Mouse (Mus musculus): ENCODE data around the gene Qrfp.

The Qrfp gene

DNA sequence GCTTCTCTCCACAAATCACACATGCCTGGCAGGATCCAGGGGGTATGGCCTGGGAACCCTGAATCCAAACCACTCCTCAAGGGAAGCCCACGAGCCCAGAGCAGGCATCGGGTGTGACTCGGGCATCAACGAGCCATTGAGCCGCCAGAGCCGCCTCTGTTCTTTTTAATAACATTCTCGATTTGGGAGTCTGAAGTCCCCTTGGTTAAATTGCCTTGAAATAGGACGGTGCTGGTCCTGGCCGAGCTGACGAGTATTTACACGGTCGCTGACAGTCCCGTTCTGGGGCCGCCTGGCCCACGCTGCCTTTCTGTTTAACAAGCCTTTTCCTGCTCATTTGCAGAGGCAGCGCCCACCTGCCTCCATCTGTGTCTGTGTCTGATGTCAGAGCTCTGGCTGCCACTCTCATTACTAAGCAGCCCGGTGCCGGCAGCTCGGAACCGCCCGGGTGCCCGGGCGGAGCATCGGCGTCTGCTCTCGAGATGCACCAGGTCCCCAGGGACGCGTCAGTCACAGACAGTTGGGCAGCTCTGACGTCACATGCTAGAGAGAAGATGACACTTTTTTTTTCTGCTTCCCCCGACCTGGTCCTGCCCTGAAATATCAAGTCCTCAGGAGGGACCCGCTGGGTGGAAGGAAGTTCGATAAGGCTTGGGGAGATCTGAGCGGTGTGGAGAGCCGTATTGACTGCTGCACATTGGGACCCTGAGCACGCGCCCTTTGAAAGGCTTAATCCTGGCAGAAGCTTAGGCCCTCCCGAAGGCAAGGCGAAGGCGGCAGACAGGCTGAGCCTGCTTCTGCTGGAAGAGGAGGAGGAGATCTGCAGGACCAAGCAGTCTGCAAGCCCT is 12.4 kb upstream of the Qrfp start:
- DNase-seq (ENCODE audit: extremely low read depth, insufficient read length, low spot score): peak; percentile 64

DNA sequence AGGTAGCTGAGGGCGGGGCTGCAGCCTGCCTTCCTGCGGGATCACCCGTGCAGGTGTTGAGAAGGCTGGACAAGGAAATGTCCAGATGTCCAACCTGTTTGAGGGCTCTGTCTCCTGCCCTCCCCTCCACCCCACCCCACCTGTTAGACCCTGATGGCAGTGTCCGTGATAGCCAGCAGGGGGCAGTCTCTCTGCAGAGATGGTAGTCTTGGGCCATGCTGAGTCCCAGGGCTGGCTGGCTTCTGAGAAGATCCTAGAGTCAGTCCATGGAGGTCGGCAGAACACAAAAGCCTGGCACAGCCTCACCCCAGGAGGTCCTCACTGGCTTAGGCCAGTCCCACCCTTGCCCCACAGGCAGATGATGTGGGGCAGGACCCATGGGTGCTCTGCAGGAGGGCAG is 5.0 kb upstream of the Qrfp start:
- DNase-seq (ENCODE audit: extremely low read depth, insufficient read length, low spot score): peak; percentile 50

GRCm38 (mm10) chr2:31814699-31815098 is 4.3 kb upstream of the Qrfp start:
- no peak for DNase-seq (ENCODE audit: extremely low read depth, insufficient read length, low spot score)

DNA sequence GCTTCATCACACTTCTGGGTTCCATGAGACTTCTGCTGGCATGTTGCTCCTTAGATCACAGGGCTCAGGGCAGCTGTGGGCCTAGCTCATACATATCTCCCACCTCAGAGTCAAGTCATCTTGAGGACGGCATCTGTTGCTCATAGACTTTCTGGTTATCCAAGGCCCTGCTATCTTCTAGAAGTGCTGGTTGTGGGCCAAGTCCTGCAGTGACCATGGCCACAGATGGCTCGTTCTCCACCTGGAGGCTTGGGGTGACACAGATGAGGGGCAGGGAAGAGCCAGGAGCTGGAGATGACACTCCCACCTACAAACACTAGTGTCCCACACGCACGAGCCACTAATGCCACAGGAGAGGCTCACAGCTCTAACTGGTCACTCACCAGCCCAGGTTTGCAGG is 3.3 kb upstream of the Qrfp start:
- DNase-seq (ENCODE audit: extremely low read depth, insufficient read length, low spot score): no peak

- DNase-seq (ENCODE audit: extremely low read depth, insufficient read length, low spot score): peak; percentile 84
Measured at GRCm38 (mm10) chr2:31811086-31811958, 942 bp upstream of the Qrfp start.

DNA sequence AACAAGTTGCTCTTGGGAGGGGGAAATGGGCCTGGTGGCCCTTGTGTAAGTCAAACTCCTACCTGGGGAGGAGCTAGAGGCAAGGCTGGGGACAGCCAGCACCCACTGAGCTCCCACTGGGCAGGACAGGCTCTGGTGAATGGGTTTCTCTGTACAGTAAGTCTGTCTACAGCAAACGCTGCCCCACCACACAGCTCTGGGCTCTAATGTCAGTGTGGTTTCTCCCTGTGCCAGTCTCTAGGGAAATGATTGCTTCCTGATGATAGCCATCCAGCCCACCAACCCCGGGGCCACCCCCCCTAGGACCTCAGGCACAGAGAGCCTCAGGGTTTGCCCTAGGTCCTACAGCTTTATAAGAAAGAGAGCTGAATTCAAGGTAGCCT is 1.0 kb downstream of the Qrfp start:
- DNase-seq (ENCODE audit: extremely low read depth, insufficient read length, low spot score): peak; percentile 55

GRCm38 (mm10) chr2:31808410-31809357 is 1.7 kb downstream of the Qrfp start:
- peak; percentile 47 for DNase-seq (ENCODE audit: extremely low read depth, insufficient read length, low spot score)

- no peak for DNase-seq (ENCODE audit: extremely low read depth, insufficient read length, low spot score)
Measured at GRCm38 (mm10) chr2:31806639-31807382, 3.6 kb downstream of the Qrfp start.

DNA sequence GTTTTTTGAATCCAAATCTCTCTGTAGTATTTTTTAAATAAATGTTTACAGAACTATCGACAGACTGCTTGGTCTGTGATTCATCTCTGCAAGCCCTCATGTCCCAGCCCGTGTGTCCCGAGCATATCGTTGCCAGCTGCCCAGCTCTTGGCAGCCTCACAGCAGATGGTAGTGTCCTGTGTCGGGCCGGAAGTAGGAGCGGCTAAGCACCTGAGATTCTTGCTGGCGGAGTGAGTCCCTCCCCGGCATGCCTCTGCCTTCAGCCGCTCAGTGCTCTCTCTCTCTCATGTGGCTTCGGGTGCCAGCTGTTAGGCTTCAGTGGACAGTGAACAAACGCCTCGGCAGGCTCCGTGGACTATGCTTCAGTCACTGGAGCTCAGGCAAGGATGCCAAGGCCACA is 6.9 kb downstream of the Qrfp start:
- peak; percentile 69 for DNase-seq (ENCODE audit: extremely low read depth, insufficient read length, low spot score)

GRCm38 (mm10) chr2:31802811-31803210 is 7.6 kb downstream of the Qrfp start:
- no peak for DNase-seq (ENCODE audit: extremely low read depth, insufficient read length, low spot score)

DNA sequence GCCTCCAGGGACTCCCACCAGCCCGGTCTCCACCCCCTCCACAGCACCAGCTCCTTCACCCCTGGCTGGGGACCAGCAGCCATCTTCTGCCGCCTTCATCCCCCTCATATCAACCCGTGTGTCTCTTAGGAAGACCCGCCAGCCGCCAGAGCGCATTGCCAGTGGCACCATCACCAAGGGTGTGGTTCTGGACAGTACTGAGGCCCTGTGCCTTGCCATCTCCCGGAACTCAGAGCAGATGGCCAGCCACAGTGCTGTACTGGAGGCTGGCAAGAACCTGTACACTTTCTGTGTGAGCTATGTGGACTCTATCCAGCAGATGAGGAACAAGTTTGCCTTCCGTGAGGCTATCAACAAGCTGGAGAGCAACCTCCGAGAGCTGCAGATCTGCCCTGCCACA is 9.0 kb downstream of the Qrfp start:
- DNase-seq (ENCODE audit: extremely low read depth, insufficient read length, low spot score): no peak

DNA sequence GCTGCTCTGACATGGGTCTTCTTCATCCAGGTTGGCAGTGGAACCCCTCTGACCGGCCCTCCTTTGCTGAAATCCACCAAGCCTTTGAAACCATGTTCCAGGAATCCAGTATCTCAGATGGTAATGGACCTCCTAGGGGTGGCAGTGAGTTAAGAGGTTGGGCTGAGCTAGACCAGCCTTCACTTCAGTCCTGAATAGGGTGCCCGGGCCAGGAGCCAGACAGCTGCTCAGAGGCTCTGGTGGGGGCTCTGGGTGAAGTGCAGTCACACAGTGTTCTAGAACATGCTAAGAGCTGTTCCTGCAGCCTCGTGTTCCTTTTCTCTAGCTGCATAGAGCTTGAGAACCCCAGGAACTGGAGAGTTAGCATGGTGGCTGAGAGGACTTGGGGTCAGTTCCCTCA is 13.4 kb downstream of the Qrfp start:
- DNase-seq (ENCODE audit: extremely low read depth, insufficient read length, low spot score): no peak

DNA sequence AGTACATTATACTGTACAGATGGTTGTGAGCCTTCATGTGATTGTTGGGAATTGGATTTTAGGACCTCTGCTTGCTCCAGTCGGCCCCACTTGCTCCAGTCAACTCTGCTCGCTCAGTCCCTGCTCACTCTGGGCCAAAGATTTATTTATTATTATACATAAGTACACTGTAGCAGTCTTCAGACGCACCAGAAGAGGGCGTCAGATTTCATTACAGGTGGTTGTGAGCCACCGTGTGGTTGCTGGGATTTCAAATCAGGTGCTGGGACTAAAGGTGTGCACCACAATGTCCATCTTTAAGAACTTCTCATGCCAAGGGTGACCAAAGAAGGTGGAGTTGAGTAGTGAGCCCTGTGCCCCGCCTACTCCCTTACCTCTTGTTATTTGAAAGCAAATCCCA is 17.8 kb downstream of the Qrfp start:
- no peak for DNase-seq (ENCODE audit: extremely low read depth, insufficient read length, low spot score)

GRCm38 (mm10) chr2:31791260-31791659 is 19.1 kb downstream of the Qrfp start:
- DNase-seq (ENCODE audit: extremely low read depth, insufficient read length, low spot score): no peak

- DNase-seq (ENCODE audit: extremely low read depth, insufficient read length, low spot score): no peak
Measured at GRCm38 (mm10) chr2:31790728-31791251, 19.6 kb downstream of the Qrfp start.

- DNase-seq (ENCODE audit: extremely low read depth, insufficient read length, low spot score): no peak
Measured at GRCm38 (mm10) chr2:31789215-31789614, 21.2 kb downstream of the Qrfp start.

- no peak for DNase-seq (ENCODE audit: extremely low read depth, insufficient read length, low spot score)
Measured at GRCm38 (mm10) chr2:31788227-31788626, 22.2 kb downstream of the Qrfp start.

- DNase-seq (ENCODE audit: extremely low read depth, insufficient read length, low spot score): no peak
Measured at GRCm38 (mm10) chr2:31787029-31787428, 23.4 kb downstream of the Qrfp start.

DNA sequence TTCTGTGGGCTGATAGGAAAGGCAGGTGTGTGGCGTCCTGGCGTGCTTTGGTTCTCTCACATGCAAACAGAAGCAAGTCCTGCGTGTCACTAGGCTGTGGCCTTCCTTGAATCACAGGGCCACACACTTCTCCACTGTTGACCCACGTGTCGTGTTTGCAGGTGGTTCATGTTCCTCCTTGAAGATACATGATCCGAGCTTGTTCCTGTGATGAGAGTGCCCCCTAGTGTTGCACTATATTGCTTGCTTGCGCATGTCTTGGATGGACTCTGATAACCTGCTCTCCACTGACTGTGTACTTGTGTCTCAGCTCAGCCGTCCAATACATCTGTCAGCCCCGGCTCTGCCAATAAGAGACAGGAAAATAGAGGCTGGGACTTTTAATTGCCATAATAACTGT is 25.3 kb downstream of the Qrfp start:
- DNase-seq (ENCODE audit: extremely low read depth, insufficient read length, low spot score): no peak

Measured in 3134 (cell line).